Mouse (Mus musculus) erythroblast, embryonic 14.5 days (primary cell): ENCODE results near the gene Smpdl3a.

Experiments
- GATA1 ChIP-seq: IDR thresholded peaks from 2 replicates; pipeline ENCODE4 v1.6.1; 2012; ENCODE audit warnings: low read length, inconsistent platforms, mixed read lengths
- TAL1 ChIP-seq: IDR thresholded peaks from 3 replicates; pipeline ENCODE4 v1.6.1; 2012; ENCODE audit warnings: low read length, inconsistent platforms, mixed read lengths

DNA sequence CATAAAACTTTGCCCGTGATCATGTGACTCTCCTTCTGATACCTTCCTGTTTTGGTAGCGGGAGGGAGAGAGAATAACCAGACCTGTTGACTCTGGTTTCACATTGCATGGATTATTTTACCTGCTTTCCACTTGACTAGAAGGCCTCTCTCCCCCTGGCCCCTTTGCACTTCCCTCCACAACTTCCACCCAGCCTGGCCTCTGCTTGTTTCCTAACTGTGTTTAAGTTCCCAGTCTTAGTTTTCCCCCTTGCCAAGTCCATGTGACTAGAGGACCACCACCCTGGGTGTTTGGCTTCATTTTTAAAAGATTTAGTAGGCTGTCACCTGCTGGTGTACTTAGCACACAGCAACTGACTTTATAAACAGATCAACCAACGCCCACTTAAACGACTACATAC lies 1.9 kb downstream of the Smpdl3a start:
- TF ChIP-seq GATA1 = no peak
- no peak for TF ChIP-seq TAL1
